Mouse (Mus musculus): Measurements from ENCODE around the gene Camta1. TPM values are rescaled to one million over a fixed set of nuclear protein-coding genes. Genes with fewer than 3 reads are reported as not detected.

The Camta1 gene
- polyA plus RNA-seq, 1 experiment from 2014 or later, result 171 TPM

DNA sequence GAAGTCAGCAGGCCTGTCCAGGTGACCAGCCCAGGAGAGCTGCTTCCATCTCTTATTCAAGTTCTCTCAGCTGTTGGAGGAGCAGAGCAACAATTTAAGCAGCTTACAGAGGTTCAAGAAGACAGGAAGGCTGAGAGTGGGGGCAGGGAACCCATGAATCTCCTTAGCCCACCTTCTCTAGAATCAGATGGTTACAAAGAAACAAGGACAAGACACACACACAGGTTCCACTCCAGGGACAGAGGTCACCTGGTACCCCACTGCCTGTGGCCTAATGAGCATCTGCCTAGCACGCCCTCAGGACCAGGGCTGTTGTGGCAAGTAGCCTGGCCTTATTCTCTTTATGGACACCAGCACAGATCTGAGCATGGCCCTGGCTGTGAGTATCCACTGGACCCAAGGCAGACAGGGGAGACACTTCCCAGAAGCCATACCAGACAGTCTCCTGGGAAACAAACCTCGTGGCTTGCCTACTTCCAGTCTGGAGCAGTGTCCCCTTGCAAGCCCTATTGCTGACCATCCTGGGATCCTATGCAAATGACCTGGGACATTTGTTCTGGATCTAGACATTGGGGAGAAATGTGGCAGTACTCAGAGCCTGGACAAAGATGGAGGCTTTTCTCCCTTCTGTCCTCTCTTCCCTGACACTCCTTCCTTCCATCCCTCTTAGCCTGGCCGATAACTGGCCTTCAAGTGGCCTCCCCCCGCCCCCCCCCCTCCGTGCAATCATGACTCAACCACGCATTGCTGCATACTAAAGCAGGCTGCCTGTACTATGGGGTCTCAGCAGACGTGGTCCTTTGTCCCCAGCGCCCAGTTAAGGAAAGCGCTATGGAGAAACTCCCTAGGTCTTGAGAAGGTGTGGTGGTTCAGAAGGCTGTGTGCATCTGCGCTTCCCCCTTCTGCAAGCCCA, 733.8 kb downstream of the Camta1 start:
- H3K9me3 ChIP-seq (ENCODE audit: control insufficient read depth, low read length), result no peaks in the 10 kb centered on the region
- H3K27me3 ChIP-seq (ENCODE audit: control insufficient read depth, insufficient read depth, low read length), result no peaks in the 10 kb centered on the region
- H3K9ac ChIP-seq, result peak overlapping the region; percentile 88
- H3K36me3 ChIP-seq (replicated peaks; ENCODE audit: control insufficient read depth, insufficient read depth), result 0 out of 2 replicates have a peak, but pooled peaks cover 8% of the 10 kb centered on the region
- H3K4me2 ChIP-seq (replicated peaks), result peak overlapping the region; percentile 73
- H3K27ac ChIP-seq, result peak overlapping the region; percentile 100
- H3K4me1 ChIP-seq (replicated peaks; ENCODE audit: control insufficient read depth, insufficient read depth, low read length), result peaks cover 45% of the 10 kb centered on the region
- DNase-seq (ENCODE audit: low spot score) (peak; percentile 46), ATAC-seq (ENCODE audit: low FRiP score) (peak; percentile 38)
- WGBS, result 3% methylated on average over 9 of the region's 10 CpGs
- peak overlapping the region; percentile 43 for H3K4me3 ChIP-seq (replicated peaks; ENCODE audit: low read length)

GRCm38 (mm10) chr4:151118883-151119282, 742.8 kb downstream of the Camta1 start:
- 72% methylated on average over 3 of the region's 3 CpGs for WGBS

GRCm38 (mm10) chr4:151114574-151114973, 747.1 kb downstream of the Camta1 start:
- 89% methylated on average over 7 of the region's 7 CpGs for WGBS
- no peak for ATAC-seq (ENCODE audit: low FRiP score)
- H3K4me3 ChIP-seq (replicated peaks; ENCODE audit: low read length), result no peak overlapping the region
- H3K9ac ChIP-seq, result no peak overlapping the region
- H3K4me1 ChIP-seq (replicated peaks; ENCODE audit: control insufficient read depth, insufficient read depth, low read length), result no peaks in the 10 kb centered on the region
- no peak overlapping the region for H3K27ac ChIP-seq
- no peaks in the 10 kb centered on the region for H3K36me3 ChIP-seq (replicated peaks; ENCODE audit: control insufficient read depth, insufficient read depth)
- no peak for DNase-seq (ENCODE audit: low spot score)
- no peak overlapping the region for H3K4me2 ChIP-seq (replicated peaks)
- no peaks in the 10 kb centered on the region for H3K27me3 ChIP-seq (ENCODE audit: control insufficient read depth, insufficient read depth, low read length)
- no peaks in the 10 kb centered on the region for H3K9me3 ChIP-seq (ENCODE audit: control insufficient read depth, low read length)

More at GRCm38 (mm10) chr4:151118883-151119282, 742.8 kb downstream of the Camta1 start:
- H3K9me3 ChIP-seq (ENCODE audit: control insufficient read depth, low read length), result no peaks in the 10 kb centered on the region
- H3K4me2 ChIP-seq (replicated peaks), result no peak overlapping the region
- H3K36me3 ChIP-seq (replicated peaks; ENCODE audit: control insufficient read depth, insufficient read depth), result peaks cover 13% of the 10 kb centered on the region
- H3K27me3 ChIP-seq (ENCODE audit: control insufficient read depth, insufficient read depth, low read length), result no peaks in the 10 kb centered on the region
- no peak for ATAC-seq (ENCODE audit: low FRiP score)
- no peak overlapping the region for H3K27ac ChIP-seq
- H3K4me1 ChIP-seq (replicated peaks; ENCODE audit: control insufficient read depth, insufficient read depth, low read length), result no peaks in the 10 kb centered on the region
- no peak for DNase-seq (ENCODE audit: low spot score)
- H3K4me3 ChIP-seq (replicated peaks; ENCODE audit: low read length), result no peak overlapping the region
- no peak overlapping the region for H3K9ac ChIP-seq

DNA sequence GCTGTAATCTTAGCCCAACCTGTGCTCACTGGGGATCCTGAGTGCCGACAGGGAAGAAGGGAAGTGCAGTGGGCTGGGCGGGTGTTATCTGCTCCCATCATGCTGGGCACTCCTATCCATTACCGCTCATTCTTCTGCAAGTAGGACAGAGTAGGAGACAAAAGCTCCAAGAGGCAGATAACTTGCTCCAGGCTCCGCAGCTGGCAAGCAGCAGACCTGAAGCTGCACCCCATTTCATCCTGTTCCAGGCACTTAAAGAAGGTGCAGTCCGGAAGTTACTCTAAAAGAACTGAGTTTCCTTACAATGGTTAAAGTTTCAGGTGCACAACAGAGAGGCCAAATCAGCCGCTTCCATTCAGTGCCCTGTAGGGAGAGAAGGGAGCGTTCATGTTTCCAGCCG, 750.5 kb downstream of the Camta1 start:
- DNase-seq (ENCODE audit: low spot score), result no peak
- no peaks in the 10 kb centered on the region for H3K27me3 ChIP-seq (ENCODE audit: control insufficient read depth, insufficient read depth, low read length)
- H3K4me3 ChIP-seq (replicated peaks; ENCODE audit: low read length), result no peak overlapping the region
- H3K36me3 ChIP-seq (replicated peaks; ENCODE audit: control insufficient read depth, insufficient read depth), result no peaks in the 10 kb centered on the region
- H3K9ac ChIP-seq, result no peak overlapping the region
- peaks cover 1% of the 10 kb centered on the region; the same call in 1 of the 2 replicates for H3K4me1 ChIP-seq (replicated peaks; ENCODE audit: control insufficient read depth, insufficient read depth, low read length)
- H3K27ac ChIP-seq, result no peak overlapping the region
- no peaks in the 10 kb centered on the region for H3K9me3 ChIP-seq (ENCODE audit: control insufficient read depth, low read length)
- no peak for ATAC-seq (ENCODE audit: low FRiP score)
- no peak overlapping the region for H3K4me2 ChIP-seq (replicated peaks)
- whole genome bisulfite sequencing, result 71% methylated on average over 8 of the region's 8 CpGs

- Histone ChIP-seq H3K36me3 (replicated peaks; ENCODE audit: control insufficient read depth, insufficient read depth) (no peaks in the 10 kb centered on the region), H3K4me2 (replicated peaks) (peak overlapping the region; percentile 68), H3K9me3 (ENCODE audit: control insufficient read depth, low read length) (no peaks in the 10 kb centered on the region), H3K4me3 (replicated peaks; ENCODE audit: low read length) (peak overlapping the region; percentile 75), H3K27ac (peak overlapping the region; percentile 95), H3K9ac (peak overlapping the region; percentile 92), H3K4me1 (replicated peaks; ENCODE audit: control insufficient read depth, insufficient read depth, low read length) (peaks cover 25% of the 10 kb centered on the region), H3K27me3 (ENCODE audit: control insufficient read depth, insufficient read depth, low read length) (no peaks in the 10 kb centered on the region)
- 5% methylated on average over 15 of the region's 20 CpGs for WGBS
- DNase-seq (ENCODE audit: low spot score) (peak; percentile 32), ATAC-seq (ENCODE audit: low FRiP score) (no peak; the same call in 1 of the 2 replicates)
Measured at GRCm38 (mm10) chr4:151108834-151109241, 752.8 kb downstream of the Camta1 start.

DNA sequence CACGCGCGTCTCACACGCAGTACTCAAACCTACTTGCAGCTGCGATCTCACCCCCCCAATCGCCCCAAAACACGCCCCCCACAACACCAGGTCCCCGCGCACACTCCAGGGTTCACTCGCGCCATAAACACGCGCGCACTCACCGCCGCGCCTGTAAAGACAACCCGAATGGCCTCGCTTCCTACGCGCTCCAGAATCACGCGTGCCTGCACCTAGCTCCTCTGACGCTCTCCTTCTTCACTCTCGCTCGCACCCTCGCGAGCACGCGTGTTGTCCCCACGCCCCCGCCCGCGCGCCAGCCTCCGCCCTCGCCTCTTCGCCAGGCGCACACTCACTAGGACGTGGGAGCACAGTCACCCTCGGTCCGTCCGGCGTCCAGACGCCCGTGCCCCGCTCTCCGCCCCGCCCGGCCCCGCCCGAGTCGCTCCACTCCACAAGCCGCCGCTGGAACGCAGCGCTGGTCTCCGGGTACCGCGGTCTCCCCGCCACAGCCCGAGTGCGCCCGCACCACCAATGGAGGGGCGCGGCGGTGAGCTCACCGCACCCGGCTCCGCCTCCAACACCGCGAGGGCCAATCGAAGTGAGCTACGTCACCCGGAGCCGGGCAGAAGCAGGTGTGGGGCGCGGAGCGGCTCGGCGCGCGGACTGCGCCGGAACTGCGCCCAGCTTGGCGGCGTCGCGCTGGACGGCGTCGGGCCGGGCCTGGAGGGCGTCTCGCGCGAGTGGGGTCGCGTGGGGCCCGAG, 753.5 kb downstream of the Camta1 start:
- Histone ChIP-seq H3K27me3 (ENCODE audit: control insufficient read depth, insufficient read depth, low read length) (no peaks in the 10 kb centered on the region), H3K9ac (peak overlapping the region; percentile 92), H3K4me3 (replicated peaks; ENCODE audit: low read length) (peak overlapping the region; percentile 75), H3K4me1 (replicated peaks; ENCODE audit: control insufficient read depth, insufficient read depth, low read length) (peaks cover 30% of the 10 kb centered on the region), H3K9me3 (ENCODE audit: control insufficient read depth, low read length) (no peaks in the 10 kb centered on the region), H3K4me2 (replicated peaks) (peak overlapping the region; percentile 68), H3K27ac (peak overlapping the region; percentile 95), H3K36me3 (replicated peaks; ENCODE audit: control insufficient read depth, insufficient read depth) (no peaks in the 10 kb centered on the region)
- under 1% methylated on average over 99 of the region's 101 CpGs for WGBS
- ATAC-seq (ENCODE audit: low FRiP score) (peak; percentile 98), DNase-seq (ENCODE audit: low spot score) (peak; percentile 96)

DNA sequence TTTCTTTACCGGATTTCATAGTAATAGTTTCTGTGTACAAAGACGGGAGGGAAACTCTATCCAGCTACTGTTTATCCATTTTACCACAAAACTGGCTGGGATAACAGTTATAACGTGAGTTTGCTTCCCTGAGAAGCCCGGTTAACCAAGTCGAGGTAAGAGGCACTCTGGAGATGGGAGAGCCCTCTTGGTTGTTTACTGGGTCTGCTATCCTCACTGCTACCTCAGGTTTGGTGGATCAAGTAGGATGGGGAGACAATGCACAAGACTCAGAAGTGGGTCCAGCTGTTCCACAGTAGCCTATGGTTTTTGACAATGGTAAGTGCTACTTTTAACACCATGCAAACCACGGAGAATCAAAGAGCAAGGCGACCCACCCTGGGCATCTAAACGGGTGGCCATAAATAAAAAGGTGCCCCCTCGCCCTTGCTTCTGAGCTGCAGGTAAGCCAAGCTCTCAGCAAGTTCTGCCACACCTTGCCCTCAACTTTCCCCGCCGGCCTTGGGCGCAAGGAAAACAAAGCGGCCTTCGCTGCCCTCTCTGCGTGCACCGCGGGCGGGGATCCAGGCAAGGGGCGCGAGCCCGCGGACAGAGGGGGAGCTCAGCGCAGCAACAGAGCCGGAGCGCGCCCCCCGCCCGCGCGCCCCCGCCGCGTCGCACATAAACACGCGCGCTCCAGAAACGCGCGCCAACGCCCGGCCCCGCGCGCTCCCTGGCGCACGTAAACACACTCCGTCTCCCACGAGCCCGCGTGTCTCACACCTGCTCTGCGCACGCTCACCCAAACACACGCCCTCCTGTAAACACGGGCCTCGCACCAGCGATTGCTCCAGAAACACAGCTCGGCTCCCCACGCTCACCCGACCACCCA, 754.3 kb downstream of the Camta1 start:
- peak overlapping the region; percentile 68 for H3K4me2 ChIP-seq (replicated peaks)
- H3K27me3 ChIP-seq (ENCODE audit: control insufficient read depth, insufficient read depth, low read length), result no peaks in the 10 kb centered on the region
- H3K4me1 ChIP-seq (replicated peaks; ENCODE audit: control insufficient read depth, insufficient read depth, low read length), result peaks cover 38% of the 10 kb centered on the region
- DNase-seq (ENCODE audit: low spot score) (peak; percentile 78), ATAC-seq (ENCODE audit: low FRiP score) (peak; percentile 41)
- H3K36me3 ChIP-seq (replicated peaks; ENCODE audit: control insufficient read depth, insufficient read depth), result no peaks in the 10 kb centered on the region
- no peaks in the 10 kb centered on the region for H3K9me3 ChIP-seq (ENCODE audit: control insufficient read depth, low read length)
- peak overlapping the region; percentile 75 for H3K4me3 ChIP-seq (replicated peaks; ENCODE audit: low read length)
- peak overlapping the region; percentile 95 for H3K27ac ChIP-seq
- H3K9ac ChIP-seq, result peak overlapping the region; percentile 92
- 3% methylated on average over 53 of the region's 60 CpGs for WGBS

DNA sequence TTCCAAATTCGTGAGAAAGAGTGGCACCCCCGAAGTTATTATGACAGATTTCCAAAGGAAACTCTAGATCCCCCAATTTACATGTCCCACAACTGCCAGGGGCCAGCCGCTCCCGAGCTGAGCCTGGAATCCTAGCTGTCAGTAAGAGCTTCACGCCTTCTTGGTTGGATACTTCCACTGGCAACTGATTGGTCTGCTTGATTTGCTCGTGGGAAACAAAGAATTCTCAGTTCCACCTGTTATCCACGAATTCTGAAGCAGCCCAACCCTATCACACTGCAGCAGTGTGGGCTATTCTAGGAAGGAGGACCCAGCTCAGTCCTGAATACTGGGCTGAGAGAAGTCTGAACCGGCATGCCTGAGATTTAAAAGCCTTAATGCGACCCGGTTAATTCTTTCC, 755.2 kb downstream of the Camta1 start:
- H3K4me1 ChIP-seq (replicated peaks; ENCODE audit: control insufficient read depth, insufficient read depth, low read length), result peaks cover 44% of the 10 kb centered on the region
- H3K27ac ChIP-seq, result peak overlapping the region; percentile 95

More for the DNA sequence above, 755.2 kb downstream of the Camta1 start:
- Histone ChIP-seq H3K36me3 (replicated peaks; ENCODE audit: control insufficient read depth, insufficient read depth) (no peaks in the 10 kb centered on the region), H3K9me3 (ENCODE audit: control insufficient read depth, low read length) (no peaks in the 10 kb centered on the region), H3K27me3 (ENCODE audit: control insufficient read depth, insufficient read depth, low read length) (no peaks in the 10 kb centered on the region), H3K4me3 (replicated peaks; ENCODE audit: low read length) (peak overlapping the region; percentile 75), H3K4me2 (replicated peaks) (peak overlapping the region; percentile 68), H3K9ac (peak overlapping the region; percentile 92)
- WGBS, result 27% methylated on average over 10 of the region's 10 CpGs
- ATAC-seq (ENCODE audit: low FRiP score) (no peak), DNase-seq (ENCODE audit: low spot score) (no peak)
